Mouse (Mus musculus) midbrain, embryonic 13.5 days (tissue): ENCODE measurements around the gene Lrrc46. TPM values are rescaled to one million over a fixed set of nuclear protein-coding genes. Genes with fewer than 3 reads are reported as not detected.

Experiments
- ATAC-seq: fragments of 200-750 bp; cut with Nextera tagmentation; 2 replicates; pipeline ENCODE4 v1.8.0; 2017; ENCODE audit warnings: mild to moderate bottlenecking, moderate TSS enrichment, moderate library complexity
- H3K27ac ChIP-seq: fragments of 300-500 bp; sonication (generic); 2 replicates; pipeline ENCODE4 v1.5.1; 2015; ENCODE audit warnings: inconsistent platforms, mild to moderate bottlenecking, moderate library complexity
- H3K27me3 ChIP-seq: fragments of 300-500 bp; sonication (generic); 2 replicates; pipeline ENCODE4 v1.6.1; 2015; ENCODE audit warnings: mild to moderate bottlenecking, inconsistent platforms
- H3K36me3 ChIP-seq: fragments of 300-500 bp; sonication (generic); 2 replicates; pipeline ENCODE4 v1.6.1; 2015; ENCODE audit warnings: mild to moderate bottlenecking, inconsistent platforms
- H3K4me1 ChIP-seq: fragments of 300-500 bp; sonication (generic); replicated peaks from 2 replicates; pipeline ENCODE4 v1.6.1; 2015; ENCODE audit warnings: inconsistent platforms
- H3K4me2 ChIP-seq: fragments of 300-500 bp; sonication (generic); replicated peaks from 2 replicates; pipeline ENCODE4 v1.6.1; 2015; ENCODE audit warnings: moderate library complexity, mild to moderate bottlenecking, inconsistent platforms
- H3K4me3 ChIP-seq: fragments of 300-500 bp; sonication (generic); replicated peaks from 2 replicates; pipeline ENCODE4 v1.5.1; 2015; ENCODE audit warnings: mild to moderate bottlenecking, inconsistent platforms
- H3K9ac ChIP-seq: fragments of 300-500 bp; sonication (generic); replicated peaks from 2 replicates; pipeline ENCODE4 v1.6.1; 2015; ENCODE audit warnings: mild to moderate bottlenecking, inconsistent platforms
- H3K9me3 ChIP-seq: fragments of 300-500 bp; sonication (generic); 2 replicates; pipeline ENCODE4 v1.6.1; 2016; ENCODE audit warnings: mild to moderate bottlenecking, inconsistent platforms
- WGBS: fragments of 180-500 bp; shearing (Covaris S2); methylation state at CpG from one replicate; pipeline ENCODE4 v1.1.7; 2015; 5-methylcytosine and 5-hydroxymethylcytosine counted together
- polyA plus RNA-seq: library from polyadenylated mRNA; unstranded; fragments of >200 nt; fragmentation: Nextera tagmentation; extraction: Ambion mirVana; gene quantifications from 2 replicates; pipeline ENCODE4 v1.2.1, GENCODE M21; 2015

The Lrrc46 gene
- polyA plus RNA-seq, 1 experiment from 2014 or later, result 3.2 TPM

- no peaks in the 10 kb centered on the region for H3K9me3 ChIP-seq
- no peak overlapping the region for H3K9ac ChIP-seq
- no peak overlapping the region for H3K27ac ChIP-seq
- peaks cover 16% of the 10 kb centered on the region for H3K4me1 ChIP-seq
- peaks cover 26% of the 10 kb centered on the region for H3K36me3 ChIP-seq
- no peak for ATAC-seq
- no peak overlapping the region for H3K4me2 ChIP-seq
- no peaks in the 10 kb centered on the region for H3K27me3 ChIP-seq
- no peak overlapping the region for H3K4me3 ChIP-seq
- 97% methylated on average over 8 of the region's 8 CpGs for WGBS
Observed at GRCm38 (mm10) chr11:97044902-97045301, 3.7 kb upstream of the Lrrc46 start.

GRCm38 (mm10) chr11:97040301-97041021 is 746 bp downstream of the Lrrc46 start:
- H3K4me3 ChIP-seq, result peak overlapping the region; percentile 82
- WGBS, result 53% methylated on average over 12 of the region's 12 CpGs
- H3K9me3 ChIP-seq, result no peaks in the 10 kb centered on the region
- ATAC-seq, result no peak
- H3K36me3 ChIP-seq, result peaks cover 6% of the 10 kb centered on the region
- no peak overlapping the region for H3K27ac ChIP-seq
- no peaks in the 10 kb centered on the region for H3K27me3 ChIP-seq
- peaks cover 10% of the 10 kb centered on the region for H3K4me1 ChIP-seq
- H3K9ac ChIP-seq, result peak overlapping the region; percentile 61
- peak overlapping the region; percentile 75 for H3K4me2 ChIP-seq

- Histone ChIP-seq H3K27me3 (no peaks in the 10 kb centered on the region), H3K4me3 (no peak overlapping the region), H3K9ac (0 out of 2 replicates have a peak overlapping the region, but pooled peaks have one; percentile 7), H3K9me3 (no peaks in the 10 kb centered on the region), H3K36me3 (no peaks in the 10 kb centered on the region), H3K27ac (no peak overlapping the region), H3K4me1 (peaks cover 10% of the 10 kb centered on the region), H3K4me2 (no peak overlapping the region)
- no peak for ATAC-seq
- WGBS, result 70% methylated on average over 7 of the region's 7 CpGs
Observed at GRCm38 (mm10) chr11:97038881-97039280, 2.3 kb downstream of the Lrrc46 start.

- Histone ChIP-seq H3K4me3 (no peak overlapping the region), H3K36me3 (0 out of 2 replicates have a peak, but pooled peaks cover 5% of the 10 kb centered on the region), H3K9me3 (no peaks in the 10 kb centered on the region), H3K27ac (no peak overlapping the region), H3K4me1 (no peaks in the 10 kb centered on the region; the same call in 1 of the 2 replicates), H3K27me3 (no peaks in the 10 kb centered on the region), H3K4me2 (no peak overlapping the region), H3K9ac (no peak overlapping the region)
- no peak for ATAC-seq
- 83% methylated on average over 5 of the region's 5 CpGs for WGBS
Observed at GRCm38 (mm10) chr11:97036141-97036540, 5.1 kb downstream of the Lrrc46 start.

GRCm38 (mm10) chr11:97033781-97034180 is 7.4 kb downstream of the Lrrc46 start:
- Histone ChIP-seq H3K9ac (no peak overlapping the region), H3K27ac (no peak overlapping the region), H3K4me1 (peaks cover 12% of the 10 kb centered on the region), H3K27me3 (no peaks in the 10 kb centered on the region), H3K36me3 (0 out of 2 replicates have a peak, but pooled peaks cover 5% of the 10 kb centered on the region), H3K9me3 (no peaks in the 10 kb centered on the region), H3K4me3 (no peak overlapping the region), H3K4me2 (no peak overlapping the region)
- no peak for ATAC-seq
- WGBS, result 87% methylated on average over 4 of the region's 4 CpGs

- Histone ChIP-seq H3K4me1 (peaks cover 12% of the 10 kb centered on the region), H3K9ac (no peak overlapping the region), H3K4me3 (no peak overlapping the region), H3K4me2 (no peak overlapping the region), H3K36me3 (0 out of 2 replicates have a peak, but pooled peaks cover 5% of the 10 kb centered on the region), H3K27me3 (no peaks in the 10 kb centered on the region), H3K27ac (no peak overlapping the region), H3K9me3 (no peaks in the 10 kb centered on the region)
- no peak for ATAC-seq
- WGBS, result 93% methylated on average over 4 of the region's 4 CpGs
Observed at GRCm38 (mm10) chr11:97032499-97032898, 8.7 kb downstream of the Lrrc46 start.

- WGBS, result 89% methylated on average over 12 of the region's 12 CpGs
- no peak overlapping the region for H3K9ac ChIP-seq
- 0 out of 2 replicates have a peak, but pooled peaks cover 5% of the 10 kb centered on the region for H3K36me3 ChIP-seq
- no peaks in the 10 kb centered on the region for H3K9me3 ChIP-seq
- H3K27ac ChIP-seq, result no peak overlapping the region
- H3K4me1 ChIP-seq, result peaks cover 12% of the 10 kb centered on the region
- no peak overlapping the region for H3K4me2 ChIP-seq
- ATAC-seq, result no peak
- no peaks in the 10 kb centered on the region for H3K27me3 ChIP-seq
- no peak overlapping the region for H3K4me3 ChIP-seq
Observed at GRCm38 (mm10) chr11:97031977-97032376, 9.2 kb downstream of the Lrrc46 start.

- Histone ChIP-seq H3K9ac (peak overlapping the region; percentile 80), H3K4me1 (peaks cover 18% of the 10 kb centered on the region), H3K9me3 (no peaks in the 10 kb centered on the region), H3K27ac (no peak overlapping the region; the same call in 1 of the 2 replicates), H3K27me3 (0 out of 2 replicates have a peak, but pooled peaks cover under 1% of the 10 kb centered on the region), H3K4me2 (peak overlapping the region; percentile 69), H3K4me3 (peak overlapping the region; percentile 68), H3K36me3 (0 out of 2 replicates have a peak, but pooled peaks cover 5% of the 10 kb centered on the region)
- no peak for ATAC-seq
- 21% methylated on average over 15 of the region's 15 CpGs for WGBS
Observed at GRCm38 (mm10) chr11:97030426-97030825, 10.8 kb downstream of the Lrrc46 start.

GRCm38 (mm10) chr11:97029686-97030417 is 11.4 kb downstream of the Lrrc46 start, which contains the start of gene Scrn2:
Gene Scrn2, plus strand, starts transcription at chr11:97029938.
- Histone ChIP-seq H3K27me3 (peaks cover 6% of the 10 kb centered on the region), H3K4me3 (peak within 1 kb of the TSS; percentile 68), H3K36me3 (0 out of 2 replicates have a peak, but pooled peaks cover 5% of the 10 kb centered on the region), H3K4me1 (peaks cover 23% of the 10 kb centered on the region), H3K9ac (peak within 1 kb of the TSS; percentile 80), H3K9me3 (no peaks in the 10 kb centered on the region), H3K4me2 (peak within 1 kb of the TSS; percentile 69), H3K27ac (peak within 1 kb of the TSS; percentile 75)
- 1% methylated on average over 25 of the region's 25 CpGs for WGBS
- peak; percentile 73 for ATAC-seq

- Histone ChIP-seq H3K27ac (0 out of 2 replicates have a peak overlapping the region, but pooled peaks have one; percentile 19), H3K9ac (peak overlapping the region; percentile 44; the same call in 1 of the 2 replicates), H3K9me3 (no peaks in the 10 kb centered on the region), H3K36me3 (no peaks in the 10 kb centered on the region), H3K4me1 (peaks cover 38% of the 10 kb centered on the region), H3K4me3 (peak overlapping the region; percentile 23), H3K4me2 (peak overlapping the region; percentile 51), H3K27me3 (peaks cover 46% of the 10 kb centered on the region)
- ATAC-seq, result peak; percentile 25
- WGBS, result under 1% methylated on average over 17 of the region's 17 CpGs
Observed at GRCm38 (mm10) chr11:97025721-97026344, 15.4 kb downstream of the Lrrc46 start.

GRCm38 (mm10) chr11:97024977-97025376 is 16.2 kb downstream of the Lrrc46 start:
- no peak overlapping the region for H3K9ac ChIP-seq
- WGBS, result 15% methylated on average over 10 of the region's 10 CpGs
- ATAC-seq, result no peak
- H3K4me3 ChIP-seq, result no peak overlapping the region
- H3K9me3 ChIP-seq, result no peaks in the 10 kb centered on the region
- peaks cover 29% of the 10 kb centered on the region for H3K4me1 ChIP-seq
- H3K27ac ChIP-seq, result no peak overlapping the region
- no peak overlapping the region for H3K4me2 ChIP-seq
- H3K36me3 ChIP-seq, result no peaks in the 10 kb centered on the region
- H3K27me3 ChIP-seq, result peaks cover 55% of the 10 kb centered on the region
